Mouse (Mus musculus) forebrain, embryonic 12.5 days (tissue): ENCODE data around the gene Cyp27b1. TPM values are rescaled to one million over a fixed set of nuclear protein-coding genes. Genes with fewer than 3 reads are reported as not detected.

Experiments used
- ATAC-seq: fragments of 200-750 bp; cut with Nextera tagmentation; 2 replicates; pipeline ENCODE4 v1.8.0; 2017; ENCODE audit warnings: moderate TSS enrichment; ENCODE audit not compliant: low FRiP score
- H3K27ac ChIP-seq: fragments of 300-500 bp; sonication (generic); 2 replicates; pipeline ENCODE4 v1.5.1; 2016; ENCODE audit warnings: mild to moderate bottlenecking
- H3K27me3 ChIP-seq: fragments of 300-500 bp; sonication (generic); 2 replicates; pipeline ENCODE4 v1.6.1; 2016; ENCODE audit warnings: mild to moderate bottlenecking
- H3K36me3 ChIP-seq: fragments of 300-500 bp; sonication (generic); replicated peaks from 2 replicates; pipeline ENCODE4 v1.6.1; 2016; ENCODE audit warnings: mild to moderate bottlenecking
- H3K4me1 ChIP-seq: fragments of 300-500 bp; sonication (generic); 2 replicates; pipeline ENCODE4 v1.6.1; 2016
- H3K4me2 ChIP-seq: fragments of 300-500 bp; sonication (generic); 2 replicates; pipeline ENCODE4 v1.6.1; 2016; ENCODE audit warnings: mild to moderate bottlenecking, moderate library complexity
- H3K4me3 ChIP-seq: fragments of 300-500 bp; sonication (generic); replicated peaks from 2 replicates; pipeline ENCODE4 v1.5.1; 2016; ENCODE audit warnings: mild to moderate bottlenecking
- H3K9ac ChIP-seq: fragments of 300-500 bp; sonication (generic); 2 replicates; pipeline ENCODE4 v1.6.1; 2016; ENCODE audit warnings: mild to moderate bottlenecking
- H3K9me3 ChIP-seq: fragments of 300-500 bp; sonication (generic); 2 replicates; pipeline ENCODE4 v1.6.1; 2016
- WGBS: fragments of 180-500 bp; shearing (Covaris S2); methylation state at CpG from one replicate; pipeline ENCODE4 v1.1.7; 2016; 5-methylcytosine and 5-hydroxymethylcytosine counted together
- polyA plus RNA-seq: library from polyadenylated mRNA; unstranded; fragments of >200 nt; fragmentation: Nextera tagmentation; extraction: Ambion mirVana; gene quantifications from 2 replicates; pipeline ENCODE4 v1.2.1, GENCODE M21; 2016

Cyp27b1 gene
- polyA plus RNA-seq, 1 experiment from 2014 or later = 0.10 TPM

- Histone ChIP-seq H3K27me3 (peaks cover 83% of the 10 kb centered on the region), H3K9ac (no peak overlapping the region), H3K4me2 (no peak overlapping the region), H3K4me3 (no peak overlapping the region), H3K36me3 (peaks cover 4% of the 10 kb centered on the region), H3K9me3 (no peaks in the 10 kb centered on the region), H3K27ac (no peak overlapping the region), H3K4me1 (peaks cover 36% of the 10 kb centered on the region)
- 65% methylated on average over 5 of the region's 5 CpGs for WGBS
- ATAC-seq = no peak
Observed at GRCm38 (mm10) chr10:127083915-127084306, 35.9 kb downstream of the Cyp27b1 start.

- H3K27ac ChIP-seq = no peak overlapping the region
- no peak for ATAC-seq
- peaks cover 27% of the 10 kb centered on the region for H3K4me1 ChIP-seq
- H3K4me2 ChIP-seq = no peak overlapping the region
- H3K4me3 ChIP-seq = no peak overlapping the region
- H3K27me3 ChIP-seq = peaks cover 83% of the 10 kb centered on the region
- no peak overlapping the region for H3K9ac ChIP-seq
- no peaks in the 10 kb centered on the region for H3K9me3 ChIP-seq
- 86% methylated on average over 9 of the region's 9 CpGs for WGBS
- peaks cover 4% of the 10 kb centered on the region for H3K36me3 ChIP-seq
Observed at GRCm38 (mm10) chr10:127085052-127085451, 37.0 kb downstream of the Cyp27b1 start.

- no peak overlapping the region for H3K4me3 ChIP-seq
- H3K9me3 ChIP-seq = no peaks in the 10 kb centered on the region
- H3K36me3 ChIP-seq = peaks cover 4% of the 10 kb centered on the region
- H3K27ac ChIP-seq = no peak overlapping the region
- no peak overlapping the region for H3K4me2 ChIP-seq
- peaks cover 83% of the 10 kb centered on the region for H3K27me3 ChIP-seq
- H3K9ac ChIP-seq = no peak overlapping the region
- ATAC-seq = no peak
- 81% methylated on average over 6 of the region's 6 CpGs for WGBS
- peaks cover 22% of the 10 kb centered on the region for H3K4me1 ChIP-seq
Observed at GRCm38 (mm10) chr10:127085633-127086032, 37.6 kb downstream of the Cyp27b1 start.

GRCm38 (mm10) chr10:127090560-127091411 lies 42.7 kb downstream of the Cyp27b1 start:
- WGBS = 7% methylated on average over 57 of the region's 57 CpGs
- Histone ChIP-seq H3K9ac (0 out of 2 replicates have a peak overlapping the region, but pooled peaks have one; percentile 25), H3K4me2 (peak overlapping the region; percentile 52), H3K27ac (no peak overlapping the region), H3K4me1 (peaks cover 19% of the 10 kb centered on the region), H3K36me3 (peaks cover 14% of the 10 kb centered on the region), H3K9me3 (no peaks in the 10 kb centered on the region), H3K4me3 (peak overlapping the region; percentile 33), H3K27me3 (peaks cover 69% of the 10 kb centered on the region)
- peak; percentile 9; the same call in 1 of the 2 replicates for ATAC-seq

- 7% methylated on average over 48 of the region's 51 CpGs for WGBS
- peak overlapping the region; percentile 52 for H3K4me2 ChIP-seq
Observed at GRCm38 (mm10) chr10:127091507-127092396, 43.7 kb downstream of the Cyp27b1 start.

GRCm38 (mm10) chr10:127092742-127093141 lies 44.7 kb downstream of the Cyp27b1 start:
- H3K27ac ChIP-seq = no peak overlapping the region
- peaks cover 60% of the 10 kb centered on the region for H3K27me3 ChIP-seq
- no peak overlapping the region for H3K4me3 ChIP-seq
- H3K9ac ChIP-seq = no peak overlapping the region
- no peak overlapping the region for H3K4me2 ChIP-seq
- H3K4me1 ChIP-seq = peaks cover 19% of the 10 kb centered on the region
- H3K36me3 ChIP-seq = peaks cover 31% of the 10 kb centered on the region
- WGBS = 57% methylated on average over 4 of the region's 4 CpGs
- no peaks in the 10 kb centered on the region for H3K9me3 ChIP-seq
- no peak for ATAC-seq

More at GRCm38 (mm10) chr10:127091507-127092396, 43.7 kb downstream of the Cyp27b1 start:
- H3K9ac ChIP-seq = peak overlapping the region; percentile 25; the same call in 1 of the 2 replicates
- peaks cover 19% of the 10 kb centered on the region for H3K4me1 ChIP-seq
- ATAC-seq = peak; percentile 40; the same call in 1 of the 2 replicates
- peaks cover 69% of the 10 kb centered on the region for H3K27me3 ChIP-seq
- H3K27ac ChIP-seq = no peak overlapping the region; the same call in 1 of the 2 replicates
- H3K9me3 ChIP-seq = no peaks in the 10 kb centered on the region
- peak overlapping the region; percentile 33 for H3K4me3 ChIP-seq
- H3K36me3 ChIP-seq = peaks cover 24% of the 10 kb centered on the region

GRCm38 (mm10) chr10:127094382-127094802 lies 46.3 kb downstream of the Cyp27b1 start:
- peaks cover 45% of the 10 kb centered on the region for H3K27me3 ChIP-seq
- no peak overlapping the region for H3K27ac ChIP-seq
- no peak for ATAC-seq
- H3K9ac ChIP-seq = no peak overlapping the region
- peaks cover 19% of the 10 kb centered on the region for H3K4me1 ChIP-seq
- no peaks in the 10 kb centered on the region for H3K9me3 ChIP-seq
- WGBS = 51% methylated on average over 7 of the region's 7 CpGs
- no peak overlapping the region for H3K4me3 ChIP-seq
- H3K36me3 ChIP-seq = peaks cover 46% of the 10 kb centered on the region
- H3K4me2 ChIP-seq = no peak overlapping the region

GRCm38 (mm10) chr10:127098514-127098913 lies 50.5 kb downstream of the Cyp27b1 start:
- WGBS = 82% methylated on average over 20 of the region's 20 CpGs
- peaks cover 4% of the 10 kb centered on the region; the same call in 1 of the 2 replicates for H3K27me3 ChIP-seq
- ATAC-seq = no peak
- H3K4me2 ChIP-seq = no peak overlapping the region
- no peak overlapping the region for H3K27ac ChIP-seq
- no peak overlapping the region for H3K9ac ChIP-seq
- no peaks in the 10 kb centered on the region for H3K9me3 ChIP-seq
- H3K4me1 ChIP-seq = peaks cover 4% of the 10 kb centered on the region; the same call in 1 of the 2 replicates
- H3K4me3 ChIP-seq = no peak overlapping the region
- peaks cover 57% of the 10 kb centered on the region for H3K36me3 ChIP-seq

- no peaks in the 10 kb centered on the region for H3K27me3 ChIP-seq
- peaks cover 4% of the 10 kb centered on the region; the same call in 1 of the 2 replicates for H3K4me1 ChIP-seq
- H3K4me3 ChIP-seq = no peak overlapping the region
- ATAC-seq = no peak
- H3K9ac ChIP-seq = no peak overlapping the region
- no peak overlapping the region for H3K4me2 ChIP-seq
- H3K9me3 ChIP-seq = no peaks in the 10 kb centered on the region
- H3K27ac ChIP-seq = no peak overlapping the region
- 90% methylated on average over 10 of the region's 10 CpGs for WGBS
- peaks cover 57% of the 10 kb centered on the region for H3K36me3 ChIP-seq
Observed at GRCm38 (mm10) chr10:127099191-127099590, 51.1 kb downstream of the Cyp27b1 start.

GRCm38 (mm10) chr10:127099868-127100267 lies 51.8 kb downstream of the Cyp27b1 start:
- Histone ChIP-seq H3K9ac (no peak overlapping the region), H3K4me3 (no peak overlapping the region), H3K36me3 (peaks cover 58% of the 10 kb centered on the region), H3K27ac (no peak overlapping the region), H3K4me1 (no peaks in the 10 kb centered on the region), H3K9me3 (no peaks in the 10 kb centered on the region), H3K4me2 (no peak overlapping the region), H3K27me3 (no peaks in the 10 kb centered on the region)
- no peak for ATAC-seq
- 95% methylated on average over 15 of the region's 15 CpGs for WGBS

- Histone ChIP-seq H3K9me3 (no peaks in the 10 kb centered on the region), H3K4me1 (no peaks in the 10 kb centered on the region), H3K36me3 (peaks cover 55% of the 10 kb centered on the region), H3K27ac (no peak overlapping the region), H3K9ac (no peak overlapping the region), H3K4me3 (no peak overlapping the region), H3K27me3 (no peaks in the 10 kb centered on the region), H3K4me2 (no peak overlapping the region)
- 90% methylated on average over 8 of the region's 8 CpGs for WGBS
- no peak for ATAC-seq
Observed at GRCm38 (mm10) chr10:127100414-127100813, 52.4 kb downstream of the Cyp27b1 start.

- H3K27ac ChIP-seq = no peak overlapping the region
- no peaks in the 10 kb centered on the region for H3K4me1 ChIP-seq
- no peaks in the 10 kb centered on the region for H3K9me3 ChIP-seq
- no peak overlapping the region for H3K4me2 ChIP-seq
- no peak overlapping the region for H3K4me3 ChIP-seq
- no peak overlapping the region for H3K9ac ChIP-seq
- H3K27me3 ChIP-seq = no peaks in the 10 kb centered on the region
- no peak for ATAC-seq
- peaks cover 50% of the 10 kb centered on the region for H3K36me3 ChIP-seq
- 87% methylated on average over 6 of the region's 6 CpGs for WGBS
Observed at GRCm38 (mm10) chr10:127101151-127101550, 53.1 kb downstream of the Cyp27b1 start.
